Mouse (Mus musculus) kidney, embryonic 15.5 days (tissue): ENCODE measurements around the gene Mycl. TPM values are rescaled to one million over a fixed set of nuclear protein-coding genes. Genes with fewer than 3 reads are reported as not detected.

Experiments used
- ATAC-seq: fragments of 200-750 bp; cut with Nextera tagmentation; replicated peaks from 2 replicates; pipeline ENCODE4 v1.8.0; 2017; ENCODE audit warnings: moderate TSS enrichment; ENCODE audit not compliant: low FRiP score
- H3K27ac ChIP-seq: fragments of 300-500 bp; sonication (generic); 2 replicates; pipeline ENCODE4 v1.5.1; 2015; ENCODE audit warnings: mild to moderate bottlenecking, inconsistent platforms
- H3K27me3 ChIP-seq: fragments of 300-500 bp; sonication (generic); 2 replicates; pipeline ENCODE4 v1.6.1; 2015; ENCODE audit warnings: inconsistent platforms
- H3K36me3 ChIP-seq: fragments of 300-500 bp; sonication (generic); 2 replicates; pipeline ENCODE4 v1.6.1; 2015; ENCODE audit warnings: inconsistent platforms
- H3K4me1 ChIP-seq: fragments of 300-500 bp; sonication (generic); 2 replicates; pipeline ENCODE4 v1.6.1; 2015; ENCODE audit warnings: inconsistent platforms
- H3K4me2 ChIP-seq: fragments of 300-500 bp; sonication (generic); 2 replicates; pipeline ENCODE4 v1.6.1; 2015; ENCODE audit warnings: moderate library complexity, mild to moderate bottlenecking, inconsistent platforms
- H3K4me3 ChIP-seq: fragments of 300-500 bp; sonication (generic); replicated peaks from 2 replicates; pipeline ENCODE4 v1.5.1; 2015; ENCODE audit warnings: mild to moderate bottlenecking, inconsistent platforms
- H3K9ac ChIP-seq: fragments of 300-500 bp; sonication (generic); 2 replicates; pipeline ENCODE4 v1.6.1; 2015; ENCODE audit warnings: mild to moderate bottlenecking, inconsistent platforms
- H3K9me3 ChIP-seq: fragments of 300-500 bp; sonication (generic); replicated peaks from 2 replicates; pipeline ENCODE4 v1.6.1; 2016; ENCODE audit warnings: inconsistent platforms
- whole genome bisulfite sequencing: fragments of 180-500 bp; shearing (Covaris S2); methylation state at CpG from one replicate; pipeline ENCODE4 v1.1.7; 2015; ENCODE audit warnings: mixed read lengths; 5-methylcytosine and 5-hydroxymethylcytosine counted together
- polyA plus RNA-seq: library from polyadenylated mRNA; unstranded; fragments of >200 nt; fragmentation: Nextera tagmentation; extraction: Ambion mirVana; gene quantifications from 2 replicates; pipeline ENCODE4 v1.2.1, GENCODE M21; 2015

The Mycl gene
- polyA plus RNA-seq, 1 experiment from 2014 or later = 8.1 TPM

- no peak for ATAC-seq
- H3K9ac ChIP-seq = no peak overlapping the region
- no peak overlapping the region for H3K4me2 ChIP-seq
- no peaks in the 10 kb centered on the region for H3K27me3 ChIP-seq
- H3K36me3 ChIP-seq = peaks cover 54% of the 10 kb centered on the region
- no peak overlapping the region for H3K27ac ChIP-seq
- H3K4me3 ChIP-seq = no peak overlapping the region
- no peaks in the 10 kb centered on the region for H3K4me1 ChIP-seq
- H3K9me3 ChIP-seq = no peaks in the 10 kb centered on the region
- WGBS = 85% methylated on average over 2 of the region's 2 CpGs
Measured at GRCm38 (mm10) chr4:123025418-123025817, 30.0 kb downstream of the Mycl start.

GRCm38 (mm10) chr4:123026161-123026560 lies 30.7 kb downstream of the Mycl start:
- no peak overlapping the region for H3K27ac ChIP-seq
- no peaks in the 10 kb centered on the region for H3K27me3 ChIP-seq
- no peak for ATAC-seq
- no peaks in the 10 kb centered on the region for H3K9me3 ChIP-seq
- H3K4me2 ChIP-seq = no peak overlapping the region
- H3K4me3 ChIP-seq = no peak overlapping the region
- H3K9ac ChIP-seq = no peak overlapping the region
- peaks cover 61% of the 10 kb centered on the region for H3K36me3 ChIP-seq
- H3K4me1 ChIP-seq = no peaks in the 10 kb centered on the region
- 96% methylated on average over 13 of the region's 13 CpGs for WGBS

- no peak for ATAC-seq
Measured at GRCm38 (mm10) chr4:123026597-123026996, 31.1 kb downstream of the Mycl start.

GRCm38 (mm10) chr4:123034841-123035240 lies 39.4 kb downstream of the Mycl start:
- Histone ChIP-seq H3K4me1 (no peaks in the 10 kb centered on the region), H3K36me3 (peaks cover 61% of the 10 kb centered on the region), H3K4me3 (no peak overlapping the region), H3K27ac (no peak overlapping the region), H3K9ac (no peak overlapping the region), H3K4me2 (no peak overlapping the region), H3K27me3 (no peaks in the 10 kb centered on the region), H3K9me3 (no peaks in the 10 kb centered on the region)
- WGBS = 97% methylated on average over 2 of the region's 2 CpGs
- ATAC-seq = no peak

More at GRCm38 (mm10) chr4:123026597-123026996, 31.1 kb downstream of the Mycl start:
- H3K4me2 ChIP-seq = no peak overlapping the region
- no peaks in the 10 kb centered on the region for H3K4me1 ChIP-seq
- H3K36me3 ChIP-seq = peaks cover 62% of the 10 kb centered on the region
- no peaks in the 10 kb centered on the region for H3K9me3 ChIP-seq
- no peak overlapping the region for H3K27ac ChIP-seq
- H3K9ac ChIP-seq = no peak overlapping the region
- WGBS = 80% methylated on average over 4 of the region's 4 CpGs
- H3K4me3 ChIP-seq = no peak overlapping the region
- H3K27me3 ChIP-seq = no peaks in the 10 kb centered on the region

- WGBS = 96% methylated on average over 2 of the region's 2 CpGs
Measured at GRCm38 (mm10) chr4:123035636-123036035, 40.2 kb downstream of the Mycl start.

GRCm38 (mm10) chr4:123036710-123037109 lies 41.3 kb downstream of the Mycl start:
- no peak overlapping the region for H3K27ac ChIP-seq
- H3K9me3 ChIP-seq = no peaks in the 10 kb centered on the region
- WGBS = 54% methylated on average over 3 of the region's 3 CpGs
- no peak overlapping the region for H3K4me3 ChIP-seq
- ATAC-seq = no peak
- H3K4me2 ChIP-seq = no peak overlapping the region
- no peaks in the 10 kb centered on the region for H3K4me1 ChIP-seq
- peaks cover 61% of the 10 kb centered on the region for H3K36me3 ChIP-seq
- no peaks in the 10 kb centered on the region for H3K27me3 ChIP-seq
- no peak overlapping the region for H3K9ac ChIP-seq

More at GRCm38 (mm10) chr4:123035636-123036035, 40.2 kb downstream of the Mycl start:
- H3K4me3 ChIP-seq = no peak overlapping the region
- H3K4me1 ChIP-seq = no peaks in the 10 kb centered on the region
- no peak overlapping the region for H3K27ac ChIP-seq
- no peaks in the 10 kb centered on the region for H3K9me3 ChIP-seq
- H3K27me3 ChIP-seq = no peaks in the 10 kb centered on the region
- no peak overlapping the region for H3K9ac ChIP-seq
- H3K36me3 ChIP-seq = peaks cover 64% of the 10 kb centered on the region
- no peak for ATAC-seq
- H3K4me2 ChIP-seq = no peak overlapping the region

GRCm38 (mm10) chr4:123041131-123041530 lies 45.7 kb downstream of the Mycl start:
- Histone ChIP-seq H3K36me3 (peaks cover 60% of the 10 kb centered on the region), H3K4me1 (no peaks in the 10 kb centered on the region)
- ATAC-seq = no peak

GRCm38 (mm10) chr4:123043858-123044257 lies 48.4 kb downstream of the Mycl start:
- ATAC-seq = no peak
- Histone ChIP-seq H3K4me2 (no peak overlapping the region), H3K36me3 (peaks cover 80% of the 10 kb centered on the region), H3K4me1 (no peaks in the 10 kb centered on the region), H3K27me3 (no peaks in the 10 kb centered on the region), H3K9ac (no peak overlapping the region), H3K27ac (no peak overlapping the region), H3K4me3 (no peak overlapping the region), H3K9me3 (no peaks in the 10 kb centered on the region)
- 52% methylated on average over 1 of the region's 1 CpGs for WGBS

More at GRCm38 (mm10) chr4:123041131-123041530, 45.7 kb downstream of the Mycl start:
- 94% methylated on average over 6 of the region's 6 CpGs for WGBS
- no peaks in the 10 kb centered on the region for H3K27me3 ChIP-seq
- H3K9me3 ChIP-seq = no peaks in the 10 kb centered on the region
- H3K4me3 ChIP-seq = no peak overlapping the region
- H3K27ac ChIP-seq = no peak overlapping the region
- no peak overlapping the region for H3K4me2 ChIP-seq
- no peak overlapping the region for H3K9ac ChIP-seq

- no peaks in the 10 kb centered on the region for H3K9me3 ChIP-seq
- no peaks in the 10 kb centered on the region for H3K27me3 ChIP-seq
- peaks cover 81% of the 10 kb centered on the region for H3K36me3 ChIP-seq
- no peak overlapping the region for H3K27ac ChIP-seq
- no peak overlapping the region for H3K4me2 ChIP-seq
- H3K9ac ChIP-seq = no peak overlapping the region
- no peaks in the 10 kb centered on the region for H3K4me1 ChIP-seq
- H3K4me3 ChIP-seq = no peak overlapping the region
- no peak for ATAC-seq
- 83% methylated on average over 4 of the region's 4 CpGs for WGBS
Measured at GRCm38 (mm10) chr4:123044842-123045241, 49.4 kb downstream of the Mycl start.

- peaks cover 78% of the 10 kb centered on the region for H3K36me3 ChIP-seq
- no peak overlapping the region for H3K9ac ChIP-seq
- 86% methylated on average over 3 of the region's 3 CpGs for WGBS
- no peaks in the 10 kb centered on the region for H3K9me3 ChIP-seq
- ATAC-seq = no peak; the same call in 1 of the 2 replicates
- no peak overlapping the region for H3K4me2 ChIP-seq
- 0 out of 2 replicates have a peak overlapping the region, but pooled peaks have one; percentile 4 for H3K27ac ChIP-seq
- H3K4me1 ChIP-seq = peaks cover 12% of the 10 kb centered on the region
- no peaks in the 10 kb centered on the region for H3K27me3 ChIP-seq
- H3K4me3 ChIP-seq = no peak overlapping the region
Measured at GRCm38 (mm10) chr4:123046300-123046699, 50.8 kb downstream of the Mycl start.

GRCm38 (mm10) chr4:123050681-123051211 lies 55.3 kb downstream of the Mycl start:
- peak; percentile 84 for ATAC-seq
- H3K4me1 ChIP-seq = peaks cover 14% of the 10 kb centered on the region
- H3K27me3 ChIP-seq = no peaks in the 10 kb centered on the region
- H3K9me3 ChIP-seq = no peaks in the 10 kb centered on the region
- peaks cover 90% of the 10 kb centered on the region for H3K36me3 ChIP-seq
- no peak overlapping the region for H3K4me3 ChIP-seq
- no peak overlapping the region for H3K9ac ChIP-seq
- WGBS = 58% methylated on average over 5 of the region's 5 CpGs
- H3K4me2 ChIP-seq = no peak overlapping the region
- H3K27ac ChIP-seq = peak overlapping the region; percentile 78
